Mouse (Mus musculus) heart, postnatal 25 days (tissue): ENCODE results near the gene Bicd2. TPM values are rescaled to one million over a fixed set of nuclear protein-coding genes. Genes with fewer than 3 reads are reported as not detected.
A peak's percentile ranks its signal among the peaks of the same experiment; 100 is the strongest.

ENCODE experiments used
- DNase-seq: peaks from one replicate; pipeline ENCODE4 v3.0.0; 2022; ENCODE audit warnings: low spot score
- intact Hi-C: fragments of 180-260 bp; cut with DNase I; formaldehyde crosslinking; loops from one replicate; pipeline ENCODE4 v1.15.1; 2025
- total RNA-seq, 2 experiments: library from RNA; stranded (reverse); gene quantifications; 2 replicates each; pipeline ENCODE4 v1.2.3; 2021

The Bicd2 gene
- total RNA-seq, 2 experiments from 2014 or later, result 74.7 to 76.9 TPM

DNA sequence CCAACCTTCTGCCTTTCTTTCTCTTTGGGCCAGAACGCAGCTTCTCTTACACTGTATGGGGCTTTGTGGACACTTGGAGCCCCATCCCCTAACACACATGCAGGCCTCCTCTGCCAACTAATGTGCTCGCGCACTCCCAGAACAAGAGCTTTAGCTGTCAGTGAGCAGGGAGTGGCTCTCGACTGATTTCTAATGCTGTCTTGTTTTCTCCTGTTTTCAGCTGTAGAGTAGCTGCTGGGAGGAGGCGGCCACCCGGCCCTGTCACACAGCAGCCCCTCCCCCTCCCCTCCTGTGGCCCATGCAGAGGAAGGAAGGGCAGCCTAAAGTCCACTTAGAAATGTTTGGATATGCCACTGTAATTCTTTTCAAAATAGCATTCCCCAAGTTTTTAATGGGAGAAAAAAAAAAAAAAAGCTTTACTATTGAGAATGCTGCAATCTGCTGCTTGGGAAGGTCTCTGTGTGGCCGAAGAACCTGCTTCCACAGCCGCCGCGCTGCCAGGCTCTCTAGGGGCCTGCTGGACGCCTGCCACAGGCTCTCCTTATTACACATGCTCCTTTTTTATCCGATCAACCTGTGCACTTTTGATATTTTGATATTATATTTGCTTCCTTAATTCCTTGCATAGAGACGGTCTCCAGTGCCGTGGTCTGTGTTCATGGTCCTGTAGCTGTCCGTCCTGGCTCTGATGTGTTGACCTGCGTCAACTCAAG lies 43.5 kb downstream of the Bicd2 start:
- intact Hi-C loops, result no loop called here
- DNase-seq, result no peak

DNA sequence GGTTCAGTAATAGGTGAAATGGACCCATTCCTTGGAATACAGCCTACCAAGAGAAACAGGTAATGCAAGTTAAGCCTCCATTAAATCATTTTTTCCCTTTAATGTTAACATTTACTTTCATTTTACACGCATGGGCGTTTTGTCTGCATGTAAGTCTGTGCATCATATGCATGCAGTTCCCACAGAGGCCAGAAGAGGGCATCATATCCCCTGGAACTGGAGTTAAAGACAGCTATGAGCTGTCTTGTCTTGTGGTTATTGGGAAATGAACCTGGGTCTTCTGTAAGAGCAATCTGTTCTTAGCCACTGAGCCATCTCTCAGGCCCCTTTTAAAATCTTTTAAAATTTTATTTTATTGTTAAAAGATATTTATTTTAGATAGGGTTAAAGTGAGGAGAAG lies 50.0 kb downstream of the Bicd2 start:
- intact Hi-C loops, result loop anchor here (5.0 kb wide), 1 partner anchor 256 kb away; no protein-coding TSS in a partner anchor
- no peak for DNase-seq

DNA sequence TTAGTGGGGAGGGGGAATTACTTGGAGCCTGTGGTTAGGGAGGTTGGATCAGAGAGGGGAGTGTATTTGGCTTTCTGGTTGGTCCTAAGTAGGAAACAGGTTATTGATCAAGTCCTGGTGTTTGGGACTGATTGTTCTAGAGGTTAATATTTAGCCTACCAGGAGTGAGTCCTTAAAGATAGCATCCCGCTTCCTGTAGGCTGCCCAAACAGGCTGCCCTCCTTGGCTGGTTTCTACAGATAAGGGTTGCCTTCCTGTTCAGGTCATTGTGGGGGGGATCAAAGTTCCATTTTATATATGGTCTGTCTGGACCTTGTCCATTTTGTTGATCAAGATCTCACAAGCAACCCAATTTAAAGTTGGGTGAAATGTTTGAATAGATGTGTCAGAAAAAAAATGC lies 52.2 kb downstream of the Bicd2 start:
- no peak for DNase-seq
- intact Hi-C loops, result loop anchor here (5.0 kb wide), 1 partner anchor 254 kb away; no protein-coding TSS in a partner anchor

DNA sequence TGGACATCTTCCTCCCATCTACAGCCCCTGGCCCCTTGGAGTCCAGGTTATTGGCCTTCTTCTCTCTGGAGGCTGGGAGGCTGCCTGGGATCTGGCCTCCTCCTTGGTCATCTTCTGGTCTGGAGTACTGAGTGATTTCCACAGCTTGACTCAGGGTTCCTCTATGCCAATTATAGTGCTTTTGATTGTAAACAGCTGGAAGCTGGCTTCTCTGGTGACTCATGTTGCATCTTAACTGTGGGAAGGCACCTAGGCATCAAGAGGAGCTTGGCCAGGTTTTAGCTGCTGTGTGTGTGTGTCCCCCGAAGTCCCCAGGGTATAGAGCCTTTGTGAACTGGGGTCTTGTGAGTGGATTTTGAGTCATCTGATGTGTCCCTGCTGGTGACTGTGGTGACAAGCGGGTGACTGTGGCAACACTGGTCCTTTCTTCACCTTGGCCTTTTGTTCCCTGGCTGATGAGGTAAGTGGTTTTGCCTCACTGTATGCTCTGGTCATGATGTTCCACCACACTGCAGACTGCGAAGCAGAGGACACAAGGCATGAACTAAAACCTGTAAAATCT lies 53.6 kb downstream of the Bicd2 start:
- intact Hi-C loops, result loop anchor here (5.0 kb wide), 1 partner anchor 252 kb away; no protein-coding TSS in a partner anchor
- DNase-seq, result no peak

GRCm38 (mm10) chr13:49396798-49397197 lies 55.4 kb downstream of the Bicd2 start:
- intact Hi-C loops, result no loop called here
- DNase-seq, result no peak

- intact Hi-C loops, result no loop called here
- no peak for DNase-seq
Observed at GRCm38 (mm10) chr13:49398191-49398590, 56.8 kb downstream of the Bicd2 start.

- no peak for DNase-seq
Observed at GRCm38 (mm10) chr13:49400139-49400538, 58.8 kb downstream of the Bicd2 start.

GRCm38 (mm10) chr13:49402628-49403027 lies 61.2 kb downstream of the Bicd2 start:
- intact Hi-C loops, result no loop called here
- no peak for DNase-seq

More at GRCm38 (mm10) chr13:49400139-49400538, 58.8 kb downstream of the Bicd2 start:
- intact Hi-C loops, result no loop called here

GRCm38 (mm10) chr13:49407795-49408194 lies 66.4 kb downstream of the Bicd2 start:
- intact Hi-C loops, result no loop called here
- DNase-seq, result no peak

- peak; percentile 98 for DNase-seq
- intact Hi-C loops, result no loop called here
Observed at GRCm38 (mm10) chr13:49420754-49421605, 79.6 kb downstream of the Bicd2 start, which contains the start of gene Ippk. Gene Ippk, plus strand, starts transcription at chr13:49421249.

DNA sequence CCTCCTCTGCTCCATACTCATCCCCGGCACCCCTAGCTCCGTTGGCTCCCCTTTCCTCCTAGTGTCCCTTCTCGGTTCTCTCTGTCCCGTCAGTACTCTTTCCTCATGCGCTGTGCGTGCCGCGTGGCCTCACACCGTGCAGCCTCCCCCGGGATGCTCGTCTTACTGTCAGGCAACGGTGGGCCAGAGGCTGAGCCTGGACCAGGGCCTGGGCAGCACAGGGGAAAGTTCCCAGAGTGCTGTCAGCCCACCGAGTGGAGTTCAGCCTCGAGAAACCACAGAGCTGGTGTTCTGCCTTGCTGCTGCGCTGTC lies 80.2 kb downstream of the Bicd2 start:
- DNase-seq, result no peak
- intact Hi-C loops, result no loop called here

GRCm38 (mm10) chr13:49421959-49422358 lies 80.6 kb downstream of the Bicd2 start:
- no peak for DNase-seq
- intact Hi-C loops, result no loop called here

GRCm38 (mm10) chr13:49426736-49427135 lies 85.4 kb downstream of the Bicd2 start:
- intact Hi-C loops, result no loop called here
- DNase-seq, result no peak

DNA sequence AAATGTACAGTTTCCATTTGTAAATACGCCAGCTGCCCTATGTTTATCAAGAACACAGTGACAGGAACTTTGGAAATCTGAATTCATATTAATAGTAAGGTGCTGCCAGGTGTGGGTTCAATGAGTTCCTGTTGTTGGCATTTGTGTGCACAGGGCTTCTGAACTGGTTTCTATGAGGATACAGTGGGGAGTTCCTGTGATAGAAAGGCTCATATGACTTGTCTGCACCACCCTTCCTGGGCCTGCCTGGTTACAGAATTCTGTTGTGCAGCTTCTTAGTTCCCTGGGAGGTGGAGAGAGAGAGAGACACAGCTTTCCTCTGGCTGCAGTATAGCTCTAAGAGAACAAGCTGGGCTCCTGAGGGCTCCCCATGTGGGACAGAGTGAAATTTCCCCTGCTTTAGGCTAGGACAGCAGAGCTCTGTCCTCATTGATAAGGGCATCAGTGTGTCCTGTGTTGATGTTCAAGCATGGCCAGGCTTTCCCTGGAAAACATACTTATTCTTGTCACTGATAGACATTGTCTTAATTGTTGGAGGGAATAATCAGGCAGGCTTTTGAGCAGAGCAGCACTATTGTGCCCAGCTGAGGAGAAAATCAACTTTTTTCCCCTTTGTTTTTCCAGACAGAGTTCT lies 86.8 kb downstream of the Bicd2 start:
- intact Hi-C loops, result no loop called here
- DNase-seq, result no peak

- no peak for DNase-seq
- intact Hi-C loops, result no loop called here
Observed at GRCm38 (mm10) chr13:49430529-49430928, 89.1 kb downstream of the Bicd2 start.

DNA sequence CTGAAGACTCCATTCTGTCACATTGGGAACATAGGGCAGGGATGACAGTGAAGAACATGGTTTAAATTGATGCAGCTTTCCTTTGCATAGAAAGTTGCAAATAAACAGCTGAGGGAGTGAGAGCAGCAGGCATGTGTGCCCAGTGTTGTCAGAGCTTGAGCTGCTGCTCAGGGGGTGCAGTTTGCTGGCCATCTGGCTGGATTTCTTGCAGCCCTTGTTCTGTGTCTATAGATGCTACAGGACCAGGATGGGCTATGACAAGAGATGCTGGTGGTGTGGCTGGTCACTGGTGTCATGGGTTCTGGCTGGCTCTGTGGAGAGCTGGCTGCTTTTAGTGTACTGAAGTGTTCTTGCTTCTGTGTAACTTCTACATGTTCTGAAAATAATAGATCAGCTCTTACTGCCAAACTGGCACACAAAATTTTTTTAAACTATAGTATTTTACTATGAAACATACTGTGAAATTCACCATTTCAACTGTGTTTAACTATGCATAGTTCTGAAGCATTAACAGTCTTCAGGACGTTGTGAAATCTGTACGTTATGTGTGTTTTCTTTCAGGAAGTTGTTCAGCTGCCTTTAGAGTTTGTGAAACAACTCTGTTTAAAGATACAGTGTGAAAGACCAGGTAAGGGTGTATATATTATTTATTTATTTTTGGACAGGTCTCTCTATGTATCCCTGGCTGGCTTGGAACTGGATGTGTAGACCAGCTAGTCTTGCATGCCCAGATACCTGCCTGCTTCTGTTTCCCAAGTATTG lies 92.1 kb downstream of the Bicd2 start:
- no peak for DNase-seq
- intact Hi-C loops, result no loop called here

- intact Hi-C loops, result no loop called here
- DNase-seq, result no peak
Observed at GRCm38 (mm10) chr13:49435745-49436144, 94.4 kb downstream of the Bicd2 start.

- no peak for DNase-seq
- intact Hi-C loops, result no loop called here
Observed at GRCm38 (mm10) chr13:49436170-49436569, 94.8 kb downstream of the Bicd2 start.
